Mouse (Mus musculus) MEL (cell line): Measurements from ENCODE around the gene Bap1. TPM values are rescaled to one million over a fixed set of nuclear protein-coding genes. Genes with fewer than 3 reads are reported as not detected.

Experiments
- DNase-seq: peaks from one replicate; pipeline ENCODE4 v3.0.0; 2011; ENCODE audit warnings: low read depth, low spot score
- H3K27ac ChIP-seq: 2 replicates; pipeline ENCODE4 v1.5.1; 2012; ENCODE audit warnings: low read depth, mild to moderate bottlenecking, control low read depth, low read length, moderate library complexity; ENCODE audit not compliant: control insufficient read depth
- H3K27me3 ChIP-seq, 2 experiments: fragments of 150-350 bp in 1 of 2; sonication (generic) in 1 of 2; 2 replicates each; pipeline ENCODE4 v1.6.1; 2012; ENCODE audit warnings: low read length in 2 of 2, mild to moderate bottlenecking in 2 of 2, improper control_type of control experiment in 1 of 2, moderate library complexity in 1 of 2; ENCODE audit not compliant: insufficient read depth in 2 of 2, control insufficient read depth in 1 of 2
- H3K36me3 ChIP-seq, 2 experiments: 2 replicates each; pipeline ENCODE4 v1.6.1; 2012 to 2014; ENCODE audit warnings: low read length in 2 of 2, improper control_type of control experiment in 1 of 2, inconsistent platforms in 1 of 2, mild to moderate bottlenecking in 1 of 2; ENCODE audit not compliant: insufficient read depth in 2 of 2, control insufficient read depth in 1 of 2
- H3K4me1 ChIP-seq, 2 experiments: fragments of 150-350 bp in 1 of 2; sonication (generic) in 1 of 2; 2 replicates each; pipeline ENCODE4 v1.6.1; 2012; ENCODE audit warnings: low read length in 2 of 2, improper control_type of control experiment in 1 of 2, mild to moderate bottlenecking in 1 of 2; ENCODE audit not compliant: insufficient read depth in 2 of 2, control insufficient read depth in 1 of 2
- H3K4me3 ChIP-seq, 2 experiments: fragments of 150-350 bp in 1 of 2; sonication (generic) in 1 of 2; 2 replicates each; pipeline ENCODE4 v1.5.1; 2012; ENCODE audit warnings: low read depth in 2 of 2, low read length in 2 of 2, mild to moderate bottlenecking in 2 of 2, moderate library complexity in 2 of 2, control low read depth in 1 of 2, improper control_type of control experiment in 1 of 2; ENCODE audit not compliant: control insufficient read depth in 1 of 2, insufficient read depth in 1 of 2
- H3K79me2 ChIP-seq: 2 replicates; pipeline ENCODE4 v1.6.1; 2012; ENCODE audit warnings: mild to moderate bottlenecking, low read length, moderate library complexity; ENCODE audit not compliant: control insufficient read depth, poor library complexity, insufficient read depth
- H3K9ac ChIP-seq: 2 replicates; pipeline ENCODE4 v1.6.1; 2012; ENCODE audit warnings: low read depth, mild to moderate bottlenecking, control low read depth, low read length, moderate library complexity; ENCODE audit not compliant: control insufficient read depth, poor library complexity, severe bottlenecking
- H3K9me3 ChIP-seq: fragments of 150-350 bp; sonication (generic); replicated peaks from 2 replicates; pipeline ENCODE4 v1.6.1; 2012; ENCODE audit warnings: mild to moderate bottlenecking, low read length, improper control_type of control experiment, moderate library complexity; ENCODE audit not compliant: insufficient read depth
- BHLHE40 ChIP-seq: IDR thresholded peaks from 2 replicates; pipeline ENCODE4 v1.6.1; 2012; ENCODE audit warnings: low read depth, mild to moderate bottlenecking, inconsistent platforms, low read length, improper control_type of control experiment, borderline replicate concordance
- CHD2 ChIP-seq: IDR thresholded peaks from 2 replicates; pipeline ENCODE4 v1.6.1; 2011; ENCODE audit warnings: low read length, improper control_type of control experiment
- CTCF ChIP-seq, 3 experiments: IDR thresholded peaks in 2 of 3; conservative IDR thresholded peaks in 1 of 3; 2 replicates each; pipeline ENCODE4 v1.5.1; 2011 to 2012; ENCODE audit warnings: low read length in 3 of 3, low read depth in 2 of 3, mild to moderate bottlenecking in 2 of 3, improper control_type of control experiment in 1 of 3, inconsistent platforms in 1 of 3, mixed read lengths in 1 of 3, moderate library complexity in 1 of 3; ENCODE audit not compliant: control insufficient read depth in 1 of 3, insufficient read depth in 1 of 3, poor library complexity in 1 of 3, severe bottlenecking in 1 of 3
- E2F4 ChIP-seq: IDR thresholded peaks from 2 replicates; pipeline ENCODE4 v1.6.1; 2011; ENCODE audit warnings: low read depth, low read length, improper control_type of control experiment, borderline replicate concordance
- ELF1 ChIP-seq: IDR thresholded peaks from 2 replicates; pipeline ENCODE4 v1.6.1; 2014; ENCODE audit warnings: low read depth, mild to moderate bottlenecking, inconsistent platforms, low read length, improper control_type of control experiment, moderate library complexity
- EP300 ChIP-seq, 2 experiments: IDR thresholded peaks; 2 replicates each; pipeline ENCODE4 v1.6.1; 2011; ENCODE audit warnings: improper control_type of control experiment in 2 of 2, low read length in 2 of 2, low read depth in 1 of 2, mild to moderate bottlenecking in 1 of 2
- MAFK ChIP-seq: IDR thresholded peaks from 2 replicates; pipeline ENCODE4 v1.6.1; 2011; ENCODE audit warnings: low read depth, mild to moderate bottlenecking, low read length, improper control_type of control experiment, borderline replicate concordance
- MEF2A ChIP-seq: IDR thresholded peaks from 2 replicates; pipeline ENCODE4 v1.6.1; 2014; ENCODE audit warnings: low read depth, mild to moderate bottlenecking, inconsistent platforms, low read length, improper control_type of control experiment; ENCODE audit not compliant: poor library complexity, insufficient replicate concordance, severe bottlenecking; ENCODE audit errors: extremely low read depth
- MYB ChIP-seq: IDR thresholded peaks from 2 replicates; pipeline ENCODE4 v1.6.1; 2011; ENCODE audit warnings: mild to moderate bottlenecking, low read depth, low read length, improper control_type of control experiment
- NELFE ChIP-seq: IDR thresholded peaks from 2 replicates; pipeline ENCODE4 v1.6.1; 2011; ENCODE audit warnings: low read depth, low read length, improper control_type of control experiment
- POLR2AphosphoS2 ChIP-seq: IDR thresholded peaks from 2 replicates; pipeline ENCODE4 v1.6.1; 2011; ENCODE audit warnings: low read length, improper control_type of control experiment
- POLR2AphosphoS5 ChIP-seq: IDR thresholded peaks from 2 replicates; pipeline ENCODE4 v1.6.1; 2012; ENCODE audit warnings: low read depth, borderline replicate concordance, mild to moderate bottlenecking, inconsistent platforms, low read length, moderate library complexity, mixed read lengths
- RAD21 ChIP-seq: IDR thresholded peaks from 2 replicates; pipeline ENCODE4 v1.6.1; 2011; ENCODE audit warnings: mild to moderate bottlenecking, low read depth, low read length, improper control_type of control experiment
- TAL1 ChIP-seq: IDR thresholded peaks from 2 replicates; pipeline ENCODE4 v1.6.1; 2012; ENCODE audit warnings: mild to moderate bottlenecking, inconsistent platforms, low read length, moderate library complexity, mixed read lengths
- TBP ChIP-seq: IDR thresholded peaks from 2 replicates; pipeline ENCODE4 v1.8.0; 2011; ENCODE audit warnings: low read depth, low read length, improper control_type of control experiment
- UBTF ChIP-seq: IDR thresholded peaks from 2 replicates; pipeline ENCODE4 v1.6.1; 2012; ENCODE audit warnings: low read depth, mild to moderate bottlenecking, inconsistent platforms, low read length, improper control_type of control experiment, moderate library complexity, borderline replicate concordance; ENCODE audit not compliant: insufficient read depth
- ZC3H11A ChIP-seq: IDR thresholded peaks from 2 replicates; pipeline ENCODE4 v1.6.1; 2012; ENCODE audit warnings: low read depth, mild to moderate bottlenecking, inconsistent platforms, low read length, improper control_type of control experiment
- ZKSCAN1 ChIP-seq: IDR thresholded peaks from 2 replicates; pipeline ENCODE4 v1.6.1; 2012; ENCODE audit warnings: low read depth, mild to moderate bottlenecking, inconsistent platforms, low read length, improper control_type of control experiment, moderate library complexity
- ZMIZ1 ChIP-seq: IDR thresholded peaks from 2 replicates; pipeline ENCODE4 v1.6.1; 2012; ENCODE audit warnings: low read depth, mild to moderate bottlenecking, inconsistent platforms, low read length, improper control_type of control experiment, moderate library complexity
- ZNF384 ChIP-seq: IDR thresholded peaks from 2 replicates; pipeline ENCODE4 v1.6.1; 2012; ENCODE audit warnings: low read depth, mild to moderate bottlenecking, inconsistent platforms, low read length, improper control_type of control experiment
- polyA plus RNA-seq, 2 experiments: library from polyadenylated mRNA; stranded (reverse) in 1 of 2; unstranded in 1 of 2; fragments of >175 nt in 1 of 2; fragments of >200 nt in 1 of 2; gene quantifications; 2 replicates each; pipeline versions ENCODE4 v1.2.1 to v1.2.4; 2012; ENCODE audit warnings: low replicate concordance in 2 of 2, low read depth in 1 of 2; ENCODE audit not compliant: insufficient read length in 2 of 2, insufficient read depth in 1 of 2, missing spikeins in 1 of 2
- total RNA-seq: library from RNA; depleted of rRNA; stranded (reverse); fragments of 300-350 nt; gene quantifications from 2 replicates; pipeline ENCODE4 v1.2.3, GENCODE M21; 2012

Bap1 gene
- total and polyA plus RNA-seq, 3 experiments, result 85.4 to 177 (median 112) TPM

DNA sequence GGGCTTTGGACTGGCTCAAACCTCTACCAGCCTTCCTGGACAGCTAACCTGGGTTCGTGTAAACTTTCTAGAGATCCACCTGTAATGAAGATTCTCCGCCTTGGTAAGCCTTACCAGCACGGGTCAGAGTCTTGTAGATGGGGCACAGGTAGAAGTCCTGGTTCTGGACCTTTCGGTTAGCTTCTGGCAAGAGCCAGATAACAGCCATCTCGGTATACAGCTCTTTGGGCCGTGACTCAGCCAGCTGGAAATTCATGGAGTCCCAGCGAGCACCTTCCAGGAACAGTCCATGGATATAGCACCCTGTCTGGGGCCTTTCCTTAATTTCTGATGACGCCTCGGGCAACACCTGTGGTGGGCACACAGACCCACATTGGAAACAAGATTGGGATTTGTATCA is 9.7 kb downstream of the Bap1 start:
- no peak for DNase-seq
- H3K9ac ChIP-seq, result peak overlapping the region; percentile 58
- TF ChIP-seq RAD21, result no peak
- TF ChIP-seq TBP, result no peak
- no peak for TF ChIP-seq POLR2AphosphoS5
- no peak for TF ChIP-seq ZMIZ1
- peak in 1 of 2 experiments; percentile 31; a peak in 1 of 4 replicates for TF ChIP-seq EP300 (IDR thresholded peaks at IDR 0.05; ENCODE audit: low read depth in 1 of 2, low read length in 2 of 2)
- TF ChIP-seq BHLHE40, result no peak
- no peak for TF ChIP-seq ZC3H11A
- no peak for TF ChIP-seq POLR2AphosphoS2
- TF ChIP-seq CTCF (IDR thresholded peaks at IDR 0.05 in 2 of 3, conservative IDR thresholded peaks at IDR 0.05 in 1 of 3; ENCODE audit: control insufficient read depth in 1 of 3, insufficient read depth in 1 of 3, low read depth in 2 of 3, low read length in 3 of 3, poor library complexity in 1 of 3, severe bottlenecking in 1 of 3), result no peak
- TF ChIP-seq TAL1, result 0 out of 2 replicates have a peak, but pooled peaks have one; percentile 19
- TF ChIP-seq ZNF384, result no peak
- no peak for TF ChIP-seq UBTF
- no peak for TF ChIP-seq MEF2A
- TF ChIP-seq CHD2, result no peak
- TF ChIP-seq NELFE, result 0 out of 2 replicates have a peak, but pooled peaks have one; percentile 28
- TF ChIP-seq, all 39 proteins: peak for 3
- no peaks in the 10 kb centered on the region for H3K9me3 ChIP-seq
- peaks cover 12 to 25% of the 10 kb centered on the region in 2 experiments for H3K4me1 ChIP-seq
- peaks cover 0 to 20% of the 10 kb centered on the region in 2 experiments for H3K36me3 ChIP-seq
- peak overlapping the region in 1 of 2 experiments; percentile 35; a peak in 2 of 4 replicates for H3K4me3 ChIP-seq
- H3K79me2 ChIP-seq, result no peaks in the 10 kb centered on the region
- H3K27me3 ChIP-seq, result no peaks in the 10 kb centered on the region
- H3K27ac ChIP-seq, result peak overlapping the region; percentile 98

- no peak overlapping the region for H3K27ac ChIP-seq
- no peaks in the 10 kb centered on the region for H3K36me3 ChIP-seq
- no peaks in the 10 kb centered on the region for H3K79me2 ChIP-seq
- TF ChIP-seq MAFK (no peak), ZNF384 (no peak), MYB (no peak), TBP (no peak), CTCF (IDR thresholded peaks at IDR 0.05 in 2 of 3, conservative IDR thresholded peaks at IDR 0.05 in 1 of 3; ENCODE audit: control insufficient read depth in 1 of 3, insufficient read depth in 1 of 3, low read depth in 2 of 3, low read length in 3 of 3, poor library complexity in 1 of 3, severe bottlenecking in 1 of 3) (no peak), ELF1 (no peak), ZKSCAN1 (no peak), POLR2AphosphoS2 (no peak), POLR2AphosphoS5 (no peak), E2F4 (no peak), UBTF (no peak)
- TF ChIP-seq, all 39 proteins: peak for 0
- Histone ChIP-seq H3K9ac (no peak overlapping the region), H3K4me3 (no peak overlapping the region), H3K9me3 (no peaks in the 10 kb centered on the region), H3K4me1 (no peaks in the 10 kb centered on the region), H3K27me3 (no peaks in the 10 kb centered on the region)
- no peak for DNase-seq
These were observed 16.4 kb downstream of the Bap1 start for GRCm38 (mm10) chr14:31267649-31268048.
